Mouse (Mus musculus): ENCODE measurements around the gene AI597479.

DNA sequence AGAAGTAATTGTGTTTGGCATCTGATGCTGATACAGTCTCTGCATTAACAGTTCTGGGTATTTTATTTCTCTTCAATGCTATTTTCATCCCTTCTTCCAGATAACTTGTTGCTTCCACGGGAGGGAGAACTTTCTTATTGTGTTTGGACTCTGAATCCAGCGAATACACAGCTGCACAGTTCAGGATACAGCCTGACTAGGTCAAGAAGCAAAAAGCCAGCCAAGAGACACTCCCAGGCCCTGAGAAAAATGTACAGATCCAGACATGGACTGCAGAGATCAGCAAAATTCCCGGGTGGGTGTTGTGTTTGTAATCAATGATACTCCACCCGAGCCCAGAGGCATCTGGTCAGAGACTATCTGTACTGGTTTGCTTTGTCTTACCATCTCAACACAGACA, 60.9 kb downstream of the AI597479 start:
- TF ChIP-seq POLR2A (IDR thresholded peaks at IDR 0.05; ENCODE audit: extremely low read depth, insufficient read depth, low read length) (no peak), CTCF (IDR thresholded peaks at IDR 0.05; ENCODE audit: extremely low read depth, insufficient read depth, low read length) (no peak)
